Mouse (Mus musculus) liver, embryonic 14.5 days (tissue): Measurements from ENCODE around the gene Arhgef38.

Experiments used
- CTCF ChIP-seq: IDR thresholded peaks from 2 replicates; pipeline ENCODE4 v1.5.1; 2016; ENCODE audit warnings: antibody characterized with exemption, low read depth, control low read depth
- EP300 ChIP-seq: IDR thresholded peaks from 2 replicates; pipeline ENCODE4 v1.6.1; 2016; ENCODE audit warnings: antibody characterized with exemption, low read depth

DNA sequence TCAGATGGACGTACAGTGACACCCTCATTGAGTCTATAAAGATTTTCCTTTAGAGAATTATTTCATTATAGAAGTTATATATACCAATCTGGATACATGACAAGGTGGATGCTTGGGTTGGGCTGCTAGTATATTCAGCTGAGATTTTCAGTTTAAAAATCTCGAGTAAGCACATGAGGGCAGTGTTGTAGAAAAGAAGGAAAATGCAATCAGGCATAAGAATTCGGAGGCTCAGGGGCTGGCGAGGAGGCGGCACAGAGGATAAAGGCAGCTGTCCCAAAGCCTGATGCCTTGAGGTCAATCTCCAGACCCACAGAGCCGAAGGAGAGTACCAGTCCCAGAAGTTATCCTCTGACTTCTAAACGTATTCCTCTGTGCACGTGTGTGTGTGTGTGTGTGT, 102.1 kb downstream of the Arhgef38 start:
- TF ChIP-seq EP300 (no peak), CTCF (no peak)
